Mouse (Mus musculus): ENCODE results near the gene Gm47289. TPM values are rescaled to one million over a fixed set of nuclear protein-coding genes. Genes with fewer than 3 reads are reported as not detected.

The Gm47289 gene
- polyA plus RNA-seq, 1 experiment, result 0.03 TPM

DNA sequence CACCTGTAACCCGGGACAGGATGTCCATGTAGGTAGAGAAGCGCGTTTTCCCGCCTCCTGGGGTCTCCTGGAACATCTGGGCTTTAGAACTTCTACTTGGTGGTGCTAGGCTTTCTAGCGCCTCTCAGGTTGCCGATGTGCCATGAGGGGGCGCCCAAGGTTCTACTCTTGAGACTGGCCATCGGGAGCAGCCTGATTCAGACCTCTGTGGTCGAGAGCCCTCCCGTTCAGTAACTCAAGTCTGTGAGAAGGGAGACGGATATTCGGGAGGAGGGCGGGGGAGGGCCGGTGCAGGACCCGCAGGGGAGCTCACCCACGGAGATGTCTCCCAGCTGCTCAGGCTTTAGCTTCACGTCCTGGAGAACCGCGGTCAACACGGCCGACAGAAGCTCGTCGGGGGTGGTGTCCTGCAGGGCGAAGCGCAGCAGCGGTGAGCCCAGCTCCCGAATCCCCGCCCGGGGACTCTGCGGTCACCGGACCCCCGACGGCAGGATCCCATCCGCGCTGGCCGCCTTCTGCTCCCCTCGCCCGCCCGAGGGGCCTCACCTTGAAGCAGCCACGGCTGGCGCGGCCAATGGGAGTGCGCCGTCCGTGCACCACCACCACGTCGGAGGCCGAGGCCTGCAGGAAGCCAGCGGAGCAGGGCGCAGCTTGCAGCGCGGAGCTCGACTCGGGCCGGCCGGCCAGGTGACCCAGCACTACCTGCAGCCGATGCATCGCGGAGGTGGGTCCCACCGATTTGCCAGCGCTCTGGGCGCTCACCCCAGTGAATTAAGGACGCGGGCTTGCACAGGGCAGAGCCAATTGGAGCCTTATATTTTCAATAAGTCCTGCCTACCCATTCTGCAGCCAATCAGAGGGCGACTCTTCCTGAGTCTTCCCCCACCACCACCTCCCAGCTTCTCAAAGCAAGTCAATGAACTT, 2.4 kb upstream of the Gm47289 start, which contains the start of gene Acaa1b:
TSS of gene Acaa1b (minus strand) at position 816 of the 924 bp plus-strand sequence.
- DNase-seq (ENCODE audit: low spot score), result peak; percentile 73

DNA sequence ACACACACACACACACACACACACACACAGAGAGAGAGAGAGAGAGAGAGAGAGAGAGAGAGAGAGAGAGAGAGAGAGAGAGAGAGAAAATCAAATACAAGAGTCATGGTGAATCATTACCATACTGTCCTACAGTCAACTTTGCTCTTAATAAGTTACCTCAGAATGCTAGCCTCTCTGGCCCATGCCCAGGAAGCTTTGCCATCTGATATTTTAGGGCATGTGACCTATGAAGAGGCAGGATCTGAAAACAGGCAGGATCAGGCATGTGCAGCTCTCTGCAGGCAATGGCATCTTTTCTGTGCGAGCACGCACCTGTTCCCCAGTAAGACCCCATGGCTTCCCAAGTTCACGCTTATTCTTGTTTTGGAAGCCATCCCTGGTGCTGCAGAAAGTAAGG, 1.7 kb downstream of the Gm47289 start:
- DNase-seq (ENCODE audit: low spot score), result no peak

DNA sequence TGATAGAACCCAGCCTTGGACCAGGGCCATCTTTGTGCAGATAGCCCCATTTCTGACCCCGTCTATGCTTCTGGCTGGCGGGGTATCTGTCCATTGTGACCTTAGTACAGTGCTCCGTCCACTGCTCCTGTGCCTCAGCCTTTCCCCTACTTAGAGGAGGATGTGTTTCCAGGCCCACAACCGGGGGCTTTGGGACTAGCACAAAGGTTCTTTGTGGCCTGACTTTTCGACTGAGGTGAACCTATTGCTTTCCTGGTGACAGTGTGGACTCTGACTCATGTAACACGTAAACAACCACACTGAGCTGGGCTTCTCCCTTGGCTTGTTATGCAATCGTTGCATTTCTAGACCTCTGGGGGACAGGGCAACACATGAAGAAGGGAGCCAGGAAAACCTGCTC, 5.8 kb downstream of the Gm47289 start:
- DNase-seq (ENCODE audit: low spot score), result no peak

DNA sequence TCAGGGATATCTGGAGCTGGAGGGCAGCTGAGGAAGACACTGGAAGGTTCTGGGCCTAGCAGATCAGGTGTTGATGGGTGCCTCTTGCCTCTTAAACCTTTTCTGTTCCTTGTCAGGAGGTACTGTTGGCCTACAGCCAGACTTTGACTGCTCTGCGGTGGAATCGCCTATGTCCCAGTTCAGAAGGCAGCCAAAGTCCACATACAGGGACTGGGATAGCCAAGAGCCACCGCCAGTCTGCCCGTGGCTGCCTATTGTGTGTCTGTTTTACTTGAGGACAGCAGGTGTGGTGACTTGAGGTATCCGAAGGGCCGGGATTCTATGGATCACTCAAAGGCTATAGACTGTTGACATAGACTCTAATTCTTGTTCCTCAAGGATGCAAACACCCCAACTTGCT, 6.6 kb downstream of the Gm47289 start:
- DNase-seq (ENCODE audit: low spot score), result no peak

DNA sequence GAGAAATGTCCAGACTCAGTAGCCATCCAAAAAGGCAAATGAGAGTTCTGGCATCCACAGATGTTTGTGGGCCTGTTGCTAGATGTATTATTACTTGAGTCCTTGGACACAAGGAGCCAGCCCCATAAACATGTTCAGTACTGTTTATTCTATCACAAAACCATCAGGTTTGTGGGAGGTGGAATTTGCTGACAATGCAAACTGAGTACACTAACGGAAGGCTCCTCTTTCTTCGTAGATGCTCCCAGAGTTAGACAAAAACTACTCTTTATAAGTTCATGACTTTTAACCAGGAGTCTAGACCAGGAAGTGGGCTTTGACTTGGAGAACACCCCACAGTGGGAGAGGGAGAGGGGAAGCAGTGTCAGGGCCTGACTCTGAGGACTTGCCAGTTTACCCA, 8.6 kb downstream of the Gm47289 start:
- DNase-seq (ENCODE audit: low spot score), result no peak

DNA sequence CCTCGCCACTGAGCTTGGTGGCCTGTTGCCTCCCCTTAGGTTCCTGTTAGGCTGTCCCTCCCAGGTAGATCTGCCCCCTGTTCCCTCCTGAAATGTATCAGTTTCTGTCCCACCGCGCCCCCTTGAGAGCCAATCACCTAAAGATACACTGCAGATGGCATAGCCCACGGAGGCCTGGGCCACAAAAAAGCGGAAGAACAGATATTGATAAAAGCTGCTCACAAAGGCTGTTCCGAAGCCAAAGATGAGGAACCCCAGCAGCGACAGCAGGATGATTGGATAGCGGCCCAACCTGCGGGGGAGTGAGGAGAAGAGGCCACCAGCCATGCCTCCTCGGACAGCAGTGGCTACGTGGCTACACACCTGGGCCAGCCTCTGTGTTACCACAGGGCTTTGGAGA, 20.3 kb downstream of the Gm47289 start:
- no peak for DNase-seq (ENCODE audit: low spot score)

DNA sequence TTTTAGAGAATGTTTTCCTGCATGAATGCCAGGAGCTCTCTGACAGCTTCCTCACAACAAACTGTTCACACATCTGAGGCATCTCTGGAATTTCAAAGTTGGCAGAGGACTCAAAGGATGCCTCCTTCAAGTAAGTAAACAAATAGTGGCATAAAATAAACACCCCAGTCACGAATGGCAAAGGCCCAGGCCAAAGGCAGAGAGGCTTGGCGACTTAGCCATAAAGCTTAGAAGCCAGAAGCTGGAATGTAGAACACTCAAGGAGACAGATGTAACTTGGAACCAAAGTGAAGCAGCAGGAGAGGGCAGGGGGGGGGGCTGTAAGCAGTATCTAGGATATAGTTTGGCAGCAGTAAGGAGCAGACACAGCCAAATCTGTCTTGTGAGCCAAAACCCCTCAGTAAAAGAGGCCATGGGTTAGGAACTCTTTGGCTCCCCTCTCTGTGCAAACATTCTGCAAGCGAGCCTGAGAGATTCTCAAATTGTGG, 22.3 kb downstream of the Gm47289 start:
- DNase-seq (ENCODE audit: low spot score), result no peak

DNA sequence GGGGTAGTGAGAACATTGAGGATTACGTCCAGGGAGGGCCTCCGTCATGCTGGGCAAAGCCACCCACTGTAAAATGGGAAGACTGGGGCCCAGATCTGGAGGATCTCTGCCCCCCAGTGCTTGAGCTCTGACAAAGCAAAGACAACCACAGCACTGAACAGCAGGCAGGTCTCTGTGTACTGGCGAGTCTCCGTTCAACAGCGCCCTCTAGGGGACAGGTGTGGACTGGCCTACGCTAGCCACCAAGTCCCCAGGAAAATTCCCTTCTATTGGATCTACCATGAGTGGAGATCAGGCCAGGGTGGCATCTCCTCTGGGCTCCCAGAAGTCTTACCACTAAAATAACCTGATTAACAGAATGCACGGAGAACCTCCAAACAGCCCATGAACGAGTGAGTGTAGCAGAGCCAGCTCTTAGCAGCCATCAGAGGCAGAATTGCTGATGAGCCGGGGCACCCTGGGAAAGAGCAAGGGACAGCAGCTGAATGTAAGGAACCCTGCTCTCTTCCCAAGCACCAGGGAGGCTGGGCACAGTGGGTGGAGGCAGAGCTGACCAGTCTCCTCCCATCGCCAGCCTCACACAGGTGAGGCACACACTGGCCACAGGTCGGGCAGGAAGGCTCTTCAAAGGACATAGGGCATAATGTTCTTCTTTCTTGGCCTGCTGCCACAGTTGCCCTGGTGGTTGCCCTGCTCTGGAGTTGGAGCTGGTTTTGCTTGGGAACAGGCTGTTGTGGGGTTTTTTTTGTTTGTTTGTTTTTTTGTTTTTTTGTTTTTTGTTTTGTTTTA, 33.4 kb downstream of the Gm47289 start:
- DNase-seq (ENCODE audit: low spot score), result peak; percentile 67

DNA sequence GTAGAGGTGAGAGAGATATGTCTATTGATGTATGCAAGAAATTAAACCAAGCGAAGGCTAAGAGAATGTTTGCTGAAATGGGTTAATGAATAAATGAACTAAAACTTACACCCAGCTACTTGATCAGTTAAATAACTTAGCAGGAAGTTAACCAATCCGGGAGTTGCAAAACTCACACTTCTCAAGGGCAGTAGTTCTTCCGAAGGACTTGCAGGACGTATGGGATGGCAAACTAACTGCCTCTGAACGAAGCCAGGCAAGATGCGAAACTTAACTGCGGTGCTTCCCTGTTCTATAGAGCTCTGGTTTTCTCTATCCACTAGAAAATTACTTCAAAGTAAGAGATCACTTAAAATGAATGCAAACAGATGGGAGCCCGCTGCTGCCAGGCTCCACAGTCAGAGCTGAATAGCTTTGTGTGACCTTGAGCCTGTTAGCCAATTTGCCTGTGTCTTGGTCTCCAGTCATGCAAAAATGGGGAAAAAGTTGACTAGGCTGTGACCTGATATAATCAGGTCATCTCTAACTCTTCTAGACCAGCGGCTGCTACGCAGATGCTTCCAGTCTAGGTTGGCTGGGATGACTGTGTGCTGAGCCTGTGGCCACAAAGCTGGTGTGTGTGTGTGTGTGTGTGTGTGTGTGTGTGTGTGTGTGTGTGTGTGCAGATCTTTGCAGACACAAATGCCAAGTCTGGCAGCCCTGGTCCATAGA, 40.3 kb downstream of the Gm47289 start:
- DNase-seq (ENCODE audit: low spot score), result no peak

DNA sequence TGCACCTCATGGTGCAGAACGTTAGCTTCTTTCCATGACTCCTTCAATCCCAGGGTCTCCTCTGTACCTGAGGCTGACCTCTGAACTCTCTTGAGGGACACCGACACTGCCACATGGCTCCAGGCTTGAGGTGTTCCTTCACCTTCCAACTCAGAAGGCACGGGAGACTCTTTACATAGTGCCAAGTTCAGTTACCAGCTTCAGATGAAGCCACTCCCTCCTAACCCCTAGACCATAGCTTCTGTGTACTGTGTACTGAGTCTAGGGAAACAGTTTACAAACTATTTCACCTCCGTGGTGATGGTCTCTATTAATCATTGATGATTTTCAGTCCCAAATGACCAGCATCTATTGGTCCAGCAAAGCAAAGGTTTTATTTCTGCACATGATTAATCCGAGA, 42.7 kb downstream of the Gm47289 start:
- no peak for DNase-seq (ENCODE audit: low spot score)

DNA sequence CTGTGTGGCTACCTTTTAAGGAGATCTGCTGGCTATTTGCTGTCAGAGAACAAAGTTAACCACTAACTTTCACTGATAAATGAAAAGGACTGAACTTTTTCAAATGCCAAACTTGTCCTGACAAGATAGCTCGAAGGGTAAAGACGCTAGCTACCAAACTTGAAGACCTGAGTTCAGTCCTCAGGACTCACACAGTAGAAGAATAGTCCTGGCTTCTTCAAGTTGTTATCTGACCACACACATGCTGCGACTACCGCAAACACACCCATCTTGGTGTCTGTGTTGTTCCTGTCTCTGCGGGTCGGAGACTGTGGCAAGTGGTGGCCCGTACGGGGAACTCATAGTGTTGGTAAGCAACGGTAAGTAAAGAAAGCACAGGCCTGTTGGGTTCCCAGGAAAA, 44.7 kb downstream of the Gm47289 start:
- DNase-seq (ENCODE audit: low spot score), result no peak

DNA sequence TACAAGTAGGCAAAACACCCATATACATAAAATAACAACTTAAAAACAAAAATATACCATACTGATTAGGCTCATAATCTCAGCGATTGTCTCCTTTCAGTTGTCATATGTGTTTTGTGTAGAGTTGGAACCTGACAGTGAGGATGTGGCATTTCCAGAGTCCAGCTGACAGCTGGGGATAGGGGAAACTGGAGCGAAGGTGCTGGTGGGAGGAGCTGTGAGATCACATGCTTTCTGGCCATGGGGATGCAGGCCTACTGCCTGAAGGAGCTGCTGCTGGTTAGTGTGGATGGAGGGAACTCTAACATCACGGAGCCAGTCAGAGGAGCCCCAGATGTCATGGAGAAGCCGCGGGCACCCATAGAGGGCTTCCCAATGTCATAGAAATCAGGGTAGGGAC, 46.8 kb downstream of the Gm47289 start:
- no peak for DNase-seq (ENCODE audit: low spot score)

DNA sequence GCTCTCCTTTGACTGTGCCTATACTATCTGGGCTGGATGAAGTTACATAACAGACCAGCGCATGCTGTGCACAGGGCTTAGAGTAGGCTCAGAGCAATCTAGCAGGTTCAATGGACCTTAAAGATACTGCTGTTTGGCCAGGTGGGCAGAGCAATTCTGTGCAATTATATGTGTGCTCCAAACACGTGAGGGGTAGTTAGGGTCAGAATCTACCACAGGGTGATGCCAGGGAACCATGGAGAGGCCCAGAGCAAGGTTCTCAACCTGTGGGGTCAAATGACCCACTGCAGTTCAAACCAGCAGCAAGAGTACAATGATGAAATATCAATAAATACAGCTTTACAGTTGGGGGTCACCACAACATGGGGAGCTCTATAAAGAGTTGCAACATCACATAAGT, 47.7 kb downstream of the Gm47289 start:
- DNase-seq (ENCODE audit: low spot score), result no peak

DNA sequence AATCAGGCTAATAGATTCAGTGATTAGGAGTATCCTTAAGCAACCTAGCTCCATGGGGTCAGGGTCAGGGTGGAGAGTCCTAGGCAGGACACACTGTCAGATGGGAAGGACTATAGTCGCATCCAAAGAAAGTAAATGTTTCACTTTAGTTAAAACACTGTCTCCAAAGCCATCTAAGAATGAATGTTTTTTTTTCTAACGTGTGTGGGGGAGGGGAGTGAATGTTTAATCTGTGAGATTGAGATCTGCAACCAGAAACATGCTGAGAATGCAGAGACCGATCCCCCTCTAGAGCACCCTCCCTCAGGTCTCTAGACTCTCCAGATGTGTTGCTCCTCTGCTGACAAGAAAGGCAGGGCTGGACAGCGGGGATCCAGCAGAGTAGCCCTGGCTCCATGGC, 48.2 kb downstream of the Gm47289 start:
- no peak for DNase-seq (ENCODE audit: low spot score)

DNA sequence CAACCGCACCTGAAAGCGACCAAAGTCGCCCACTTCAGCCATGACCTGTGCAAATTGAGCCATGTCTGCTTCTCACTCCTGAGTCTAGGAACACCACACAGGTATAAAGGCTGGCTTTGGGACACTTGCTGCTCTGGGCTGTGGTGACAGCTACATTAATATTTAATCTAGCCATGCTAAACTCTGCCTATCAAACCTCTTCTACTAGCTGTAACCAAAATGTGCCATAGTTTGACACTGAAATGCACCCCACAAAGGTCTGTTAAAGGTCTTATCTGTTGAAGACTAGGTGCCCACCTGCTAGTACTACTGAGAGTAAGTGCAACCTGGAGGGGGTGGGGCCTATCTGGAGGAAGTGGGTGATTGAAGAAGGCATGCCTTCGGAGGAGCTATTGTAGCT, 50.0 kb downstream of the Gm47289 start, which contains the start of gene Slc22a13:
TSS of gene Slc22a13 (minus strand) at position 101 of the 400 bp plus-strand sequence.
- DNase-seq (ENCODE audit: low spot score), result no peak

Other genes starting within 250 kb of the Gm47289 start
- gene Ctdspl, start 232.7 kb upstream of the Gm47289 start, polyA plus RNA-seq (2012; rRNA removed), result 24.4 and 27.7 TPM in 2 replicates
- gene Vill, start 106.4 kb upstream of the Gm47289 start, polyA plus RNA-seq (2012; rRNA removed), result 25.3 and 25.4 TPM in 2 replicates
- 72.3 and 76.4 TPM in 2 replicates for gene Plcd1, start 65.7 kb upstream of the Gm47289 start, polyA plus RNA-seq (2012; rRNA removed)
- gene Dlec1, start 56.7 kb upstream of the Gm47289 start, polyA plus RNA-seq (2012; rRNA removed), result 3.2 and 4.2 TPM in 2 replicates
- gene Acaa1b, start 2.1 kb upstream of the Gm47289 start, polyA plus RNA-seq (2012; rRNA removed), result 206 and 222 TPM in 2 replicates
- 0.04 and 0.07 TPM in 2 replicates for gene Slc22a13, start 49.9 kb downstream of the Gm47289 start, polyA plus RNA-seq (2012; rRNA removed)
- gene Oxsr1, start 163.3 kb downstream of the Gm47289 start, polyA plus RNA-seq (2012; rRNA removed), result 37.3 and 38.1 TPM in 2 replicates
- gene Acaa1a, start 180.5 kb downstream of the Gm47289 start, polyA plus RNA-seq (2012; rRNA removed), result 144 and 173 TPM in 2 replicates
- 19.4 and 22.4 TPM in 2 replicates for gene Myd88, start 182.2 kb downstream of the Gm47289 start, polyA plus RNA-seq (2012; rRNA removed)
- gene Xylb, start 198.2 kb downstream of the Gm47289 start, polyA plus RNA-seq (2012; rRNA removed), result 1.4 and 1.6 TPM in 2 replicates
- 0.16 and 0.40 TPM in 2 replicates for gene Slc22a14, start 206.4 kb downstream of the Gm47289 start, polyA plus RNA-seq (2012; rRNA removed)
- gene Acvr2b, start 243.0 kb downstream of the Gm47289 start, polyA plus RNA-seq (2012; rRNA removed), result 2.3 and 3.7 TPM in 2 replicates

All from urinary bladder, adult 2 months (tissue).